Mouse (Mus musculus): ENCODE data around the gene Tpst2. TPM values are rescaled to one million over a fixed set of nuclear protein-coding genes. Genes with fewer than 3 reads are reported as not detected.

Gene Tpst2
- polyA plus RNA-seq, 3 experiments from 2014 or later, result 59.1 to 111 (median 64.1) TPM

- no peak for ATAC-seq
Observed at GRCm38 (mm10) chr5:112282780-112283482, 6.4 kb downstream of the Tpst2 start.

- ATAC-seq, result no peak
Observed at GRCm38 (mm10) chr5:112283543-112284202, 7.2 kb downstream of the Tpst2 start.

- no peak for ATAC-seq
Observed at GRCm38 (mm10) chr5:112284203-112284582, 7.7 kb downstream of the Tpst2 start.

GRCm38 (mm10) chr5:112285548-112286085 is 9.1 kb downstream of the Tpst2 start:
- no peak for ATAC-seq

GRCm38 (mm10) chr5:112286608-112286983 is 10.1 kb downstream of the Tpst2 start:
- peak; percentile 51 for ATAC-seq

- ATAC-seq, result peak; percentile 82
Observed at GRCm38 (mm10) chr5:112286984-112287641, 10.6 kb downstream of the Tpst2 start.

- no peak for ATAC-seq
Observed at GRCm38 (mm10) chr5:112287652-112288051, 11.2 kb downstream of the Tpst2 start.

GRCm38 (mm10) chr5:112288193-112289141 is 12.0 kb downstream of the Tpst2 start:
- ATAC-seq, result no peak

- no peak for ATAC-seq
Observed at GRCm38 (mm10) chr5:112289236-112289635, 12.7 kb downstream of the Tpst2 start.

- no peak for ATAC-seq
Observed at GRCm38 (mm10) chr5:112289819-112290535, 13.5 kb downstream of the Tpst2 start.

GRCm38 (mm10) chr5:112290536-112290880 is 14.0 kb downstream of the Tpst2 start:
- ATAC-seq, result no peak

- no peak for ATAC-seq
Observed at GRCm38 (mm10) chr5:112291866-112292265, 15.4 kb downstream of the Tpst2 start.

- ATAC-seq, result no peak
Observed at GRCm38 (mm10) chr5:112292343-112292980, 16.0 kb downstream of the Tpst2 start.

- no peak for ATAC-seq
Observed at GRCm38 (mm10) chr5:112293800-112294199, 17.3 kb downstream of the Tpst2 start.

- ATAC-seq, result no peak
Observed at GRCm38 (mm10) chr5:112294696-112295095, 18.2 kb downstream of the Tpst2 start.

- no peak for ATAC-seq
Observed at GRCm38 (mm10) chr5:112295162-112295561, 18.7 kb downstream of the Tpst2 start.

- ATAC-seq, result no peak
Observed at GRCm38 (mm10) chr5:112295564-112295963, 19.1 kb downstream of the Tpst2 start.

- no peak for ATAC-seq
Observed at GRCm38 (mm10) chr5:112296404-112297181, 20.1 kb downstream of the Tpst2 start.

GRCm38 (mm10) chr5:112297257-112297656 is 20.8 kb downstream of the Tpst2 start:
- ATAC-seq, result peak; percentile 81

GRCm38 (mm10) chr5:112298226-112298988 is 21.9 kb downstream of the Tpst2 start:
- ATAC-seq, result peak; percentile 52
